Mouse (Mus musculus) layer of hippocampus, adult 11-12 months (tissue): ENCODE data around the gene Hadhb.

Source experiments
- DNase-seq: peaks from one replicate; pipeline ENCODE4 v3.0.0; 2022; ENCODE audit warnings: low spot score

The Hadhb gene

DNA sequence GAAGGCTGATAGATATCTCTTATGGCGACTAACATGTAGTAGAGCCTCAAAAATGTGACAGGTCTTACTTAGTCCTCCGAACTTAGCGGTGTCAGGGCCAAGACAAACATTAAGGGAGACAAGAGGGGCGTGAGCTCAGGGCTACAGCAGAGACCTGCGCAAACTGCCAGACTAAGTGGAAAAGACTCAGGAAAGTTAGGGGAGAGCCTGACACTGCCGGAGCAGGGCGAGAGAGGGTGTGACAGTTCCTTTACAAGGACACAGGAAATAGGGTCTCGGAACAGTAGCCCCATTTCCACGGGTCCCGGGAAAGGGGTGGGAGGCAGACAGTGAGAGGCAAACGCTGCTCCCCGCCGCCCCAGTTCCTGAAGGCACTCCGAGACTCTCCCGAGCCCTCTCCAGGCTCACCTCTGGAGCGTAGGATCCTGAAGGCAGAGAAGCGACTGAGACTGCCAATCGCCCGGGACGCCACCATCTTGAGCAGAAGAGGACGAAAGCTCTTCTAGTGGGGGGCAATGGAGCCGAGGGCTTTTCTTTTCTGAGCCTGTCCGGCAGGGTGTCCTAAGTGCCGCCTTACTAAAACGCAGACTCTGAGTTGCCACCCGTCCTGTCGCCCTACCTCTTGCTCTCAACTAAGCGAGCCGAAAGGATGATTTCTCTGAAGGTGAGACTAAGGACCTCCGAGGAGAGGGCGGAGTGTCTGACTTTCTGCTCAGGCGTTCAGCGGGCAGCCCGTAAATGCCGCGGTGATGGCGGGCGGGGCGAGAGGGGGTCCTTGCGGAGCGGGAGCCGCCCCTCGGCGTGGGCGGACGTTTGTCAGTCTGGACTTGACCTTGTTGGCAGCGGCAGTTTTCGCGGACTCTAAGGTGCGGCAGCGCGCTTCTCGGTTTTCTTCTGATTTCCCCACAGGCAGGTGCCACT lies at the start of gene Hadhb, which contains the start of gene Hadha:
Gene Hadhb, plus strand, starts transcription at position 775 of the 921 bp plus-strand sequence.
Gene Hadha, minus strand, starts transcription at position 689 of the 921 bp plus-strand sequence.
- peak; percentile 94 for DNase-seq

DNA sequence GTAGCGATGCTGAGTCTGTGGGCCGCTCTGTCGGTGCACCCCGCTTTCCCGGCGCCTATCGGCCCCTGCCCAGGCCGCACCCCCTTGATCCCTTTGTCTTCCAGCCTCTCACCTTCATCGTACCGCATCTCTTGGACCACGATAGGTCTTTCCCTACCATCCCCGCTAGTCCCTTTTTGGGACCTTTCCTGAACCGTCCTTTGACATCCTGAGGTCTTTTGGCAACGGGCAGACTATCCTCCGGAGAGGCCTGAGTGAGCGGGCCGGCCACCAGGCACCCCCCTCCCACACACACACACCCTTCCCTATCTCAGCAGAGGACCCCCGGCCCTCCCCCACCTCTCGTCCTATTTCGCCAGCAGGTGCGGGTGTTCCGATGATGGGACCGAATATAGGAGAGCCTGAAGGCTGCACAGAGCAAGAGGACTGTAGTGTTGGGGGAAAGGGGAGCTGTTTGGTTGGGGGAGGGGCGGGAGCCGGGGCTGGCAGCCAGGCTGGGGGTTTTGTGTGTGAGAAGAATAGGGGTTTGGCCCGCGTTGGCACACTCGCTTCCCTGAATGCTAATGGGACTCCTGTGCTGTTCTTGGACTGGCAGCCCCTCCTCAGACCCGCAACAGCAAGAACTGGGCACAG lies 49.3 kb upstream of the Hadhb start, which contains the start of gene 3110082J24Rik:
Gene 3110082J24Rik, minus strand, starts transcription at position 419 of the 633 bp plus-strand sequence.
- no peak for DNase-seq

DNA sequence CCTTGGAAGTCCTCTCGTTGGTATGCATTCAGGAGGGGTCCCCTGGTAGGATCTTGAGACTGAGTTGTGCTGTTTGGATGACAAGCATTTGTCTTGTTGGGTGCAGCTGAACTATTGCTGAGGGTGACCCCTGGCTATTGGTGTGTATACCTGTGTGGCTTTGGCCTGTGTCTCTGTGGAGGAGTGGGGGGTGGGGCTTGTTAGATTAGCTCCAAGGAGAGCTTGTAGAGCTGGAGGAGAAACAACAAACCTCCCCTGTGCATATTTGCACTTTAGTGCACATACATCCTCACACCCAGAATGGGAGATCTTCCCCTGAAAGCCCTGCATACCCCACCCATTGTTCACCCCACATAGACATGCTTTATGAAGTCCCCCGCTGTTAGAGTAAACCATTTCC lies 48.3 kb upstream of the Hadhb start:
- DNase-seq, result no peak

DNA sequence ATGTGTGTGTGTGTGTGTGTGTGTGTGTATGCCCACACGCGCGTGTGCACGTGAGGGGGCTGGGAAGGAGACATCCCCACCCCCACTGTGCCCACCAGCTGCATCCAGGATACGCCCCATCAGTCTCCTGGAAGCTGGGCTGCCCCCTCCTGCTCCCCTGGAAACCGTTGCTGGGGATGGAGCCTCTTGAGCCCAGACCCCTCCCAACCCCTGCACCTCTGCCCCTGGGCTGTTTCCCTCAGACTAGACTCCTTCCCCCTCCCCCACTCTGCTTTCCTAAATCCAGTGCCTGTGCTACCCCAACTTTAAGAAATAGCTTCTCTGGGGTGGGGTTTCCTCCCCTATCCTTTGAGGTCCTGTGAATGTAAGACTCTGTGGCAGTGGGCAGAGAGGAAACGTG lies 47.9 kb upstream of the Hadhb start:
- no peak for DNase-seq

DNA sequence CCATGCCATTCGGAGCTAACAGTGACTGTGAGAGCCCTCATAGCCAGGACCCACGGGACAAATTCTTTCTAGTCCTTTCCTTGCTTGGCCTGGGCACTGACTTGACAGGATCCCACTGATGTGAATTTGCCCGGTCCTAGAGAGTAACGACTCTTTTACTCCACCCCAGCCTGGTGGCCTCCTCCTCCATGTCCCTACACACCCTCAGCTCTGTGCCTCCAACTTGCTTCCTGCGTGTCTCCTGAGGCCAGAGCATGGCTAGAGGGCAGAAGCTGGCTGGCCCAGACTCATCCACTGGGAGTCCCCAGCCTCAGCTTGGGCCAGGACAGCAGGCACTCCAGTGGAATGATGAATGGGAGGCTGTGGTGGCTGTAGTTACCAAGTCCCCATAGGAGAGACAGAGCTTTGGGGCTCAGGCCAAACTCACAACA lies 47.4 kb upstream of the Hadhb start:
- DNase-seq, result no peak

DNA sequence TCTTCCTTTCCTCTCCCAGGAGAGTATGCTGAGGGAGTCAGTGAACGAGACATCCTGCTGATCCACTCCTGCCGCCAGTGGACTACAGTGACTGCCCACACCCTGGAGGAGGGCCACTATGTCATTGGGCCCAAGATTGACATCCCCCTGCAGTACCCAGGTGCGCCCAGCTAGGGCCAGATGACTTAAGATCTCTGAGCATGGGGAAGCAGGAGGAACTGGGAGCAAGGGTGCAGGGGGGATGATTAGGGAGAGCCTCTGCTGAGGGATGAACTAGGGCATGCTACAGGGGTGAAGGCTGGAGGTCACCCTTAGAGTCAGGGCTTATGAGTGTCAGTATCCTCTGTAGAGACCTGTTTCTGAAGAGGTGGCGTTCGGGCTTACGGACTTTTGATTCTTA lies 46.8 kb upstream of the Hadhb start:
- no peak for DNase-seq

DNA sequence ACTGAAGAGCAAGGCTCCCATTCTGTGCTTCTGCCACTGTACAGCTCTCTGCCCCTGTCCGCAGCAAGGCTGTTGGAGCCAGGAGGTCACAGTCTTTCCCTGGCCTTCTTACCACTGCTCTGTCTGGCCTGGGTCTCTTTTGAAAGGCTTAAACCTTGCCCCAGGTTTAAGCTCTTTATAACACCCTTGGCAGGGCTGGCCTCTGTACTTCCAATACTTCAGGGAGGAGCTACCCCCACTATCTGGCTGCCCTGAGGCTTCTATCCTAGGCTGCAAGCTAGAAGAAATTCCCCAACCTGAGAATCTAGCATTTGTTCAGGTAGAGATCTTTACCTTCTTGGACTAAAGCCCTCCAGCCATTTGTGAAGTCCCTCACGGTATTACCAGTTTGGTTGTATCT lies 45.1 kb upstream of the Hadhb start:
- DNase-seq, result no peak

DNA sequence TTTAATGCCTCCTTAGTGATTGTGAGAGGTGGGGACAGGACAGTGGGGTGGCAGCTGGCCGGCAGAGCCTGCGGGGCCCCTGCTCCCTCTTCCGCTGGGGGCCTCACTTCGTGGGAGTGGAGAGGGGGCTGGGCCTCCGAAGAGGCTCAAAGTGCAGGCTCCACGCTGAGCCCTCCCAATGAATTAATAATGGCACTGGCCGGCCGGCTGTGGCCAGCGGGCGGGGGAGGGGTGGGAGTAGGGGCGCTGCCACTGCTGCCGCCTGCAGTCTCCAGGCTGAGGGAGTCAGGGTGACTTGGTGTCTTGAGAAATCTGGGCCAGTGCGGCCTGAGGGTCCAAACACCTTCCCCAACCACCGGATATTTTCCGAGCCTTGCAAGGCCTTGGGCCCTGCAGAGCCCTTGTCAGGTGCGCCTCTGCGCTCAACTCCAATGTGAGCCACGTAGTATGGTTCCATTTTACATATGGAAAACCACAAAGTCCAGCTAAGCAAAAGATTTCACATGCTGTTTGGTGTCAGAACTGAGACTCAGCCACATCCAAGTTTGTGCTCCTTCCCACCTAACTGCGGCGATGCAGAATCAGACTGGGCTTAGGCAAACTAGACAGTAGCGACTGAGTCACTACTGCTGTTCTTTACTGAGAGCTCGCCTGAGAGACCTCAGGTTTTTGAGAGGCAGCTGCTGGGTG lies 44.5 kb upstream of the Hadhb start:
- DNase-seq, result no peak

DNA sequence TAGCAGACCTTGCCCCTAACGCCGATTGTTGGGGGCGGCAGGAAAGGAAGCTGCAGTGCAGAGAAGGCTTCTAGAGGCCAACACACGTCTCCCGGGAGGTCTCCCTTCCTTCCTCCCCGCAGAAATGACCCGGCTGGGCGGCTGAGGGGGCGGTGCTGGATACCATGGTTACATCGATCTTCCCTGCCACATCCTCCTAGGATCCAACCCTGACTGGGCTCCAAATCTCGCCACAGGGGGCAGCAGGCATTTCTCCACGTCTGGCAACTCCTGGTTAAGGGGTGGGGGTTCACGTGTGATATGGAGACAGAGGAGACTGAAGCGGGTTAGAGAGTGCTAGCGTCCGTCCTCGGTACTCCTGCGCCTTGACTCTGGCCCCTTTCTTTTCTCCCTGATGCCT lies 43.9 kb upstream of the Hadhb start:
- no peak for DNase-seq

DNA sequence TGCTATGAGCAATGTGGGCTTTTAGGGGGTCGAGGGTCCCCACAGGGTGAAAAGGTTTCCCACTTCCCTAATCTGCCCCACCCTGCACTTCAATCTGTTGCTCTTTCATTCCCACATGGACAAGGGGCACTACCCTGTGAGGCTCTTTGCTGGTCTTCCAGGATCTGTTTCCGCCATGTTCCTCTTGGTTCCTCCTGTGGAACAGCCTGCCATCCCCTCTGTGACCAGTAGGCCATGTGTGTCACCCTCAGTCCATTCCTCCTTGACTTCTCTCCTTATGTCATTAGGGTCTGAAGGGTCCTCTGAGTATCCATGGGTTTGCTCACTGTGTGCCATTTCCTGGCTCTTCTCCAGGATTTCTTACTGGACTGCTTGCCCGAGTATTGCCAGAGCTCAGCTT lies 43.3 kb upstream of the Hadhb start:
- no peak for DNase-seq

DNA sequence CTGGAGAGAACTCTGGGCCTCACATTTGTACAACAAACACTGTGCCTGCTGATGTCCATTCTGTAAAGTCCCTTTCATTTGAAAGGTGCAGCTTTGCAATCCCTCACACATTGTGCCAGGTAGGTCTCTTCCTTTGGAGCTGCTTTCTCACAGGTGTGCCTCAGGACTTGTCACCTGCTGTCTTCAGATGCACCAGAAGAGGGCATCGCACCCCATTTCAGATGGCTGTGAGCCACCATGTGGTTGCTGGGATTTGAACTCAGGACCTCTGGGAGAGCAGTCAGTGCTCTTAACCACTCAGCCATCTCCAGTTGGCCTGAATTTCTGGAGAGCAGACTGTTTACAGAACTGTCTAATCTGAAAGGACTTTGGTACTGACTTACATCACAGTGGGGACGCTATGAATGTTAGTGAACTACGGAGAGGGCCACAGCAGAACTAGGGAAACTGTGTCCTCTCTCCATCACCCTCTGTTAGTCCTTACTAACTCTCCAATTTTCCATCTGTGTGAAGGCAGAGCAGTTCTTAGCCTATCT lies 42.4 kb upstream of the Hadhb start:
- DNase-seq, result no peak

DNA sequence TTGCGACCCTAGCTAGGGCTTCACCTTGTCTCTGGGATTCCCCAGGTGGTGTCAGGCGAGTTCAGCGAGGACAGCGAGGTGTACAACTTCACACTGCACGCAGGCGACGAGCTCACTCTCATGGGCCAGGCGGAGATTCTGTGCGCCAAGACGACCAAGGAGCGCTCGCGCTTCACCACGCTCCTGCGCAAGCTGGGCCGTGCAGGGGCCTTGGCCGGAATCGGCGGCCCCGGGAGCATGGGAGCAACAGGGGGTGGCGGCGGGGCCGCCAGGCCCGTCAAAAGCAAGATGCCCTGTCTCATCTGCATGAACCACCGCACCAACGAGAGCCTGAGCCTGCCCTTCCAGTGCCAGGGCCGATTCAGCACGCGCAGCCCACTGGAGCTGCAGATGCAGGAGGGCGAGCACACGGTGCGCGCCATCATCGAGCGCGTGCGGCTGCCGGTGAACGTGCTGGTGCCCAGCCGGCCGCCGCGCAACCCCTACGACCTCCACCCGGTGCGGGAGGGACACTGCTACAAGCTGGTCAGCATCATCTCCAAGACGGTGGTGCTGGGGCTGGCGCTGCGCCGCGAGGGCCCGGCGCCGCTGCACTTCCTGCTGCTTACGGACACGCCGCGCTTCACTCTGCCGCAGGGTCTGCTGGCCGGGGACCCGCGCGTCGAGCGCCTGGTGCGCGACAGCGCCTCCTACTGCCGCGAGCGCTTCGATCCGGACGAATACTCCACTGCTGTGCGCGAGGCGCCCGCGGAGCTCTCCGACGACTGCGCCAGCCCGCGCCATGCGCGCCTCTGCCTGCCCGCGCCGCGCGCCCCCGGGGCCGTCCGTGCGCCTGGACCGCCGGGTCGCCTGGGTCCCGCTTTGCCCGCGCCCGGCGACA lies 40.9 kb upstream of the Hadhb start:
- DNase-seq, result peak; percentile 53

DNA sequence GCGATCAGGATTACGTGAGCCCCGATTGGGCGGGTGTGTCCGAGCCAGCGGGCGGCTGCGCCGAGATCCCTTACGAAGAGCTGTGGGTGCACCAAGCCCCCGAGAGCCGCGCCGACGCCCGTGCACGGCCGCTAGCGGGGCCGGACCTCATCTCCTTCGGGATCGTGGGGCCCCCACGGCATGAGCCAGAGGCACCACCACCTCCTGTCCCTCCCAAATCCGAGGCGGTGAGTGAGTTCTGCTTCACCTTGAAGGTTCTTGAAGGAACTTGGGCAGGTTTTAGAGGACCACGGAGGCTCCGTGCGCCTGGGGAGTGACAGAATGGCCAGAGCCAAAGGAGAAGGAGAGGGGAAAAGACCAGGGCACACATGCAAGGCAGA lies 40.3 kb upstream of the Hadhb start:
- DNase-seq, result no peak

DNA sequence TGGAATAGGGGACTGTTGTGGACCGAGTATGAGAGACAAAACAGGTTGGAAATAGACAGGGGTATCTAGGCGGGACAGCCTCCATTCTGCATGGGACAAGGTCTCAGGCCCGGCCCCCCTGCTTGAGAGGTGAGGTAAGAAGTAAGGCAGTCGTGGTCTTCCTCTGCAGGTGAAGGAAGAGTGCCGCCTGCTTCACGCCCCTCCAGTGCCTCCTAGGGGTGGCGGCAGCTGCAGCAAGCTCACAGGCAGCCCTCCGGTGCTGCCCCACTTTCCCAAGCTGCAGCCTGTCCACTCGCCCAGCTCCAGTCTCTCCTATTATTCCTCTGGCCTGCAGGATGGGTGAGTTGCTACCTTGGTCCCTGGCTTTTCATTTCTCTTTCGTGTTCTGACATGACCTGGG lies 39.3 kb upstream of the Hadhb start:
- DNase-seq, result no peak

DNA sequence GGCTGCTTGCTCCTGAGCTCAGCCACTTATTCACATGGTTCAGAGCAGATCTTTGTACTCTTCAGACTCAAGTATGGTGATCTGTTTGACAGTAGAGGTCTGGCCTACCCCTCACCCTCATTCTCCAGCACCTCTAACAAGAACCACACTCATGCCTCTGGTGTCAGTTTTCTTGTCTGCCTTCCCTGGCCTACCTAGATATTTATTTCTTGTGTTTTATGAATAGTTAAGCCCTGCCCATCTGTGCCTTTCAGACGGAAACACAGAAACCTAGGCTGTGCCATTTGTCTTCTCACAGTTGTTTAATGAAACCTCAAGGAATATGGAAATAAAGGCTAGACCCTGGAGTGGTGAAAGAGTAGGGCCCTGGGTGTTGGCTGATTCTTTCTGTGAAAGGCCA lies 37.0 kb upstream of the Hadhb start:
- no peak for DNase-seq

DNA sequence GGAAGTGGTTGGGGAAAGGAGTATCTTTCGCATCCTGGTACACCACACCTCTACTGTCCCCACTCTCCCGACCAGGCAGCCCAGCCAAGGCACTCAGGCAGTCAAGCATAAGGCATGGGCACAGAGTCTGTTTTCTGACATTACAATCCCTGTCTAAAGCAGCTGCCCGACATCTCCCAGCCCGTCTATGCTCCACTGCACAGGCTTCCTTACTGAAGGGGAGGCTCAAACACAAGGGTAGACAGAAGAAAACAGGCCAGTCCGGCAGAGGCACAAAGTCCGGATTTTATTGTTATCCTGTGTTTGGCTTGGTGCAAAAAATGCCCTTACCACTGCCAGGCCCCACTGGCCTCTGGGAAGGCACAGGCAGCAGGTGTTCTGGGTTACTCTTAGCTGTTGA lies 35.9 kb upstream of the Hadhb start:
- DNase-seq, result no peak

DNA sequence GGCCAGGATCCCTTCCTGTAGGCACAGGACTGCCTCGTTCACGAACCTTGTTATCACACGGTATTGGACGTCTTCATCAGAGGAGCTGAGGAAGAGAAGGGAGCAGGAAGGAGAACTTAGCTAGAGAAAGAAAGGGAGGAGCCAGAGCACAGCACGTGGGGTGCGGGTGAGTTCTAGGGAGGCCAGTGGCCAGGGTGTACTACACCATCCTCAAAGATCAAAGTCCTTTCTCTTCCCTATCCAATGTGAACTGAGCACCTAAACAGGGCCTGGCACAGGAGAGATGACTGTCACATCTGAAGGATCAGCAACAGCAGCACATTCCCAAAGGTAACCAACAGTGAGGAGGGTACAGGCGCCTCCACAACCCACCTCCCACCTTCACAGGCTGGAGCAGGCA lies 34.9 kb upstream of the Hadhb start:
- DNase-seq, result no peak

DNA sequence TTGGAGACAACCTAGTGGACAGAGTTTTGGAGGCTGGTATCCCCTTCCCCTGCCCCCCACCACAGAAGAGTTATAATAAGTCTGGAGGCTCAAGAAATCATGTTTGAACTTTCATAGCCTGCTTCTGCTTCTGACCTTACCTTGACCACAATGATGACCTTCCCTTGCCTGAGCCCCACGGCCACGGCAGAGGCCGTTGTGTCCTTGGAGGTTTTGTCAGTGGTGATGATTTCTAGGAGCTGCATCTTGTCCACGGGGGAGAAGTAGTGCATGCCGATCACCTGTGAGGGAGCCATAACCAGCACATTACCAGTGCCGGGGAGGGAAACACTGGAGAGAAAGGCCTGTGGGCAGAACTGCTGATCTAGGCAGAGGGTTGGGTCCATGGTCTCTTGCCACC lies 32.6 kb upstream of the Hadhb start:
- no peak for DNase-seq

DNA sequence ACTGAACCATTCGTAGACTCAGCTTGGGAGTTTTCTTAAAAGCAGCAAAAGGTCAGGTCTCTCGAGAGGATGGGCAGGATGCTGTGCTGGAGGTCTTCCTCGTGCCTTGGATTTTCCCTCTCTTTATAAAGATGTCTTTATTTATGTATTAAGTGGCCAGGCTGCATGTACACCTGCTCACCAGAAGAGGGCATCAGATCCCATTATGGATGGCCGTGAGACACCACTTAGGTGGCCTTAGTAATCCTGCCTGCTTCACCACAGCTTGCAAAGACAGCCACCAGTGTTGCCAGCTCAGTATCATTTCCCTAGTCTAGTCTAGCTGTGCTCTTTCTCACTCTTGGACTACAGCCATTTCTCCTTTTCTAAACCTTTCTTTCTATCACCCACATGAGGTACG lies 29.5 kb upstream of the Hadhb start:
- no peak for DNase-seq

DNA sequence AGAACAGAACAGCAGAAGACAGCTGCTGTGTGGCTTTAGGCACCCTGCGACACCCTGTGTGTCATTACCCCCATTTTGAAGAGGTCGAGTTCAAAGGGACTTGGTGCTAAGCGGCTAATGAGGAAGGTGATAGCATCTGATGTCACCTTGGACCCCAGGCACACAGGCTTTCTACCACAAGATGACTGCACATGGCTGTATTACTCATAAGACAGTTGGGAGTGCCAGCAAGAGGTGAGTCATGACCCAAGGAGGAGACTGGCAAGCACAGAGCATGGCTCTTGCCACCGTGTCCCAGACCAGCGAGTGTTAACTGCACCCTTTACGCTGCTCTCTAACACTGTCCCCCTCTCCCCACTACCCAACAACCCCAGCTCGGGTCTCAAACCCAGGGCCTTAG lies 28.3 kb upstream of the Hadhb start:
- DNase-seq, result no peak

DNA sequence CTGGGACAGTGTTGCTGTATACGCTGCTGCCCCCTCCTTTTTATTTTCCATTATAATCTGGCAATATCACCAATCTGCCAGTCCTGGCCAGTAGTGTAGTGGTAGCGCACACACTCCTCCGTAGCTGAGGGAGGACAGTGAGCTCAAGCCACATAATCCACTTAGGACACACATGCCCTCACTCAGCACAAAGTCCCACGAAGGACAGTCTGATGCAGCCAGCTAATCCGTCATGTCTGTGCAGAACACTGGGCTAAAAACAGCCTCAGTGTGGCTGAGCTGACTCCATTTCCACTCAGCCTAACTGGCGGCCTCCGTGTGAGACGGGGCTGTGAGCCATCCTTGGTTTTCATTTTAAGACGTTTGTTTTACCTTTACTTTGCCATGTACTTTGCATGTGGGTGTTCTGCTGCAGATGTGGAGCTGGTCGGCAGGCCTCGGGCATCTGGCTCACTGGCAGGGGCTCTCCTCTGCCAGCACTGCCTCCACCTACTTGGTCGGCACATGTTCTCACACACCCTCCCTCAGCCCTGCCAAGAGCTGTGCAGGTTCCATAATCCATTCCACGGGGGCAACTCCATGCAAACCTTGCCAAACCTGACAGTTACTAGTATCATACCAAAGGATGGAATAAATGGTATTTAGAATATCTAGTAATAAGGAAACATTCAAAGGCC lies 27.0 kb upstream of the Hadhb start:
- DNase-seq, result no peak
